Mouse (Mus musculus): ENCODE measurements around the gene Dedd. TPM values are rescaled to one million over a fixed set of nuclear protein-coding genes. Genes with fewer than 3 reads are reported as not detected.

Gene Dedd
- polyA plus RNA-seq (2015; fragmentation: Nextera tagmentation; extraction: Ambion mirVana), result 32.8 and 36.3 TPM in 2 replicates

DNA sequence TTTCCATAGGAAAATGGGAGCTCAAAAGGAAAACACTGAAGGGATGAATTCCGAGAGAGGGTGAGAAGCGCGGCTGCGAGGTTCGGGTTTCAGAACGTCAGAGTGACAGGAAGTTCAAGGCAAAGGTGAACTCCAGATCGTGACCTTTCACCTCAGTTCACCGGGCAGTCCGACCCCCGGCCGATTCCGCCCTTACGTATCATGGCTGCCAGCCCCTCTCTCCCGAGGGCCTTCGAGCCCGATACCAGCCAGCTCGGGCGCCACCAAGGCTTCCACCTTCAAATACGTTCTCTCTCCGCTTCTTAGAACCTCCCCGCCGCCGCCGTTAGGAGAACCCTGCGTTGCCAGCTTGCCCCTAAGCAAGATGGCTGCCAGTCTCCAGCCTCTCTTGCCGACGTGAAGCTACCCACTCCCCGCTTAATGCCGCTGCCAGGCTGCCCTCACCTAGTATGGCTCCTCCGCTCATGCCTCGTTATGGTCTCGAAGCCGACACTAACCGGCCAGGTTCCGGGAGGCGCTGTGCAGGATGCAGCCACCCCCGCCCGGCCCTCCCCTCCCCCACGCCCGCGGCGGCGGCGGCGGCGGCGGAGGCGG lies at the start of gene Dedd:
Gene Dedd, plus strand, starts transcription at position 307 of the 594 bp plus-strand sequence.
- Histone ChIP-seq H3K27me3 (ENCODE audit: control insufficient read depth, insufficient read depth, low read length) (no peaks in the 10 kb centered on the region), H3K9ac (ENCODE audit: low read length) (peak within 1 kb of the TSS; percentile 93), H3K4me1 (replicated peaks; ENCODE audit: control insufficient read depth, insufficient read depth) (0 out of 2 replicates have a peak, but pooled peaks cover 4% of the 10 kb centered on the region), H3K4me3 (ENCODE audit: low read depth, low read length) (peak within 1 kb of the TSS; percentile 88), H3K4me2 (replicated peaks; ENCODE audit: low read depth) (peak within 1 kb of the TSS; percentile 84), H3K27ac (replicated peaks) (peak within 1 kb of the TSS; percentile 99), H3K36me3 (ENCODE audit: control insufficient read depth, insufficient read depth, low read length) (no peaks in the 10 kb centered on the region; the same call in 1 of the 2 replicates), H3K9me3 (ENCODE audit: control insufficient read depth, low read length) (no peaks in the 10 kb centered on the region)
- DNase-seq (ENCODE audit: low spot score), result peak; percentile 94
- TF ChIP-seq EP300 (optimal IDR thresholded peaks at IDR 0.05) (no peak), CTCF (IDR thresholded peaks at IDR 0.05; ENCODE audit: low read depth) (peak; percentile 43)
- peak; percentile 95 for ATAC-seq (ENCODE audit: low FRiP score, low TSS enrichment)
- WGBS, result under 1% methylated on average over 37 of the region's 48 CpGs

DNA sequence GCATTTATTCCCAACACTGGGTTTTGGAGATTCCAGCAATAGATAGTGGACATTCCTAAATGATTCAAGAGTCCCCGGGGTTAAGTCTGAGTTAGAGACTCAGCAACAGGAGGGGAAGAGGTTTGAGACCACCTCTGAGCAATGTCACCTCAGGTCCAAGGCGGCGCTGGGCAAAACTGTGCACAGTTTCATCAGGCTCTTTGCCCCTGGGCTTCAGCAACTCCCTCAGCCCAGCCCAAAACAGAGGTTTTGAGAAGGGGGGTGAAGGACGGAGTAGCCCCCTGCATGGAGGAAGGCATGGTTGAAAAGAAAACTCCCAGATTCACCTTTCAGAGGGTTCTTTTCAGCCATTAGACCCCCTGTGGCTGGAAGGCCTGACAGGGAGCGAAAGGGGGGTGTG lies 49.2 kb upstream of the Dedd start:
- H3K9ac ChIP-seq (ENCODE audit: low read length), result peak overlapping the region; percentile 75
- ATAC-seq (ENCODE audit: low FRiP score, low TSS enrichment), result no peak
- H3K27me3 ChIP-seq (ENCODE audit: control insufficient read depth, insufficient read depth, low read length), result no peaks in the 10 kb centered on the region
- H3K4me3 ChIP-seq (ENCODE audit: low read depth, low read length), result peak overlapping the region; percentile 62; the same call in 1 of the 2 replicates
- no peak for DNase-seq (ENCODE audit: low spot score)
- H3K9me3 ChIP-seq (ENCODE audit: control insufficient read depth, low read length), result no peaks in the 10 kb centered on the region
- TF ChIP-seq CTCF (IDR thresholded peaks at IDR 0.05; ENCODE audit: low read depth) (no peak), EP300 (optimal IDR thresholded peaks at IDR 0.05) (no peak)
- no peak overlapping the region for H3K27ac ChIP-seq (replicated peaks)
- H3K36me3 ChIP-seq (ENCODE audit: control insufficient read depth, insufficient read depth, low read length), result peaks cover 27% of the 10 kb centered on the region
- H3K4me1 ChIP-seq (replicated peaks; ENCODE audit: control insufficient read depth, insufficient read depth), result 0 out of 2 replicates have a peak, but pooled peaks cover 2% of the 10 kb centered on the region
- peak overlapping the region; percentile 87 for H3K4me2 ChIP-seq (replicated peaks; ENCODE audit: low read depth)
- WGBS, result 73% methylated on average over 5 of the region's 5 CpGs

GRCm38 (mm10) chr1:171280250-171280915 lies 48.6 kb upstream of the Dedd start:
- Histone ChIP-seq H3K9ac (ENCODE audit: low read length) (peak overlapping the region; percentile 75), H3K27ac (replicated peaks) (peak overlapping the region; percentile 45; the same call in 1 of the 2 replicates), H3K4me2 (replicated peaks; ENCODE audit: low read depth) (peak overlapping the region; percentile 87), H3K36me3 (ENCODE audit: control insufficient read depth, insufficient read depth, low read length) (peaks cover 27% of the 10 kb centered on the region), H3K4me1 (replicated peaks; ENCODE audit: control insufficient read depth, insufficient read depth) (0 out of 2 replicates have a peak, but pooled peaks cover 2% of the 10 kb centered on the region), H3K9me3 (ENCODE audit: control insufficient read depth, low read length) (no peaks in the 10 kb centered on the region), H3K4me3 (ENCODE audit: low read depth, low read length) (peak overlapping the region; percentile 62), H3K27me3 (ENCODE audit: control insufficient read depth, insufficient read depth, low read length) (no peaks in the 10 kb centered on the region)
- TF ChIP-seq EP300 (optimal IDR thresholded peaks at IDR 0.05), result no peak
- TF ChIP-seq CTCF (IDR thresholded peaks at IDR 0.05; ENCODE audit: low read depth), result no peak
- under 1% methylated on average over 25 of the region's 25 CpGs for WGBS
- DNase-seq (ENCODE audit: low spot score) (no peak), ATAC-seq (ENCODE audit: low FRiP score, low TSS enrichment) (no peak; the same call in 1 of the 2 replicates)

- 0% methylated on average over 26 of the region's 26 CpGs for WGBS
- peak; percentile 98 for ATAC-seq (ENCODE audit: low FRiP score, low TSS enrichment)
- peak; percentile 91 for DNase-seq (ENCODE audit: low spot score)
- H3K36me3 ChIP-seq (ENCODE audit: control insufficient read depth, insufficient read depth, low read length), result peaks cover 26% of the 10 kb centered on the region
- H3K9ac ChIP-seq (ENCODE audit: low read length), result peak within 1 kb of the TSS; percentile 75
- no peaks in the 10 kb centered on the region for H3K9me3 ChIP-seq (ENCODE audit: control insufficient read depth, low read length)
- H3K27ac ChIP-seq (replicated peaks), result peak within 1 kb of the TSS; percentile 93
- peak within 1 kb of the TSS; percentile 62 for H3K4me3 ChIP-seq (ENCODE audit: low read depth, low read length)
- H3K27me3 ChIP-seq (ENCODE audit: control insufficient read depth, insufficient read depth, low read length), result no peaks in the 10 kb centered on the region
- peak within 1 kb of the TSS; percentile 87 for H3K4me2 ChIP-seq (replicated peaks; ENCODE audit: low read depth)
- TF ChIP-seq EP300 (optimal IDR thresholded peaks at IDR 0.05) (peak; percentile 63), CTCF (IDR thresholded peaks at IDR 0.05; ENCODE audit: low read depth) (no peak)
- H3K4me1 ChIP-seq (replicated peaks; ENCODE audit: control insufficient read depth, insufficient read depth), result 0 out of 2 replicates have a peak, but pooled peaks cover 2% of the 10 kb centered on the region
Observed at GRCm38 (mm10) chr1:171280916-171281527, 47.9 kb upstream of the Dedd start, which contains the start of gene Ppox. TSS of gene Ppox (minus strand) at chr1:171281186.

GRCm38 (mm10) chr1:171281528-171281923 lies 47.4 kb upstream of the Dedd start:
- WGBS, result 0% methylated on average over 10 of the region's 10 CpGs
- peak overlapping the region; percentile 93 for H3K27ac ChIP-seq (replicated peaks)
- H3K4me1 ChIP-seq (replicated peaks; ENCODE audit: control insufficient read depth, insufficient read depth), result peaks cover 2% of the 10 kb centered on the region; the same call in 1 of the 2 replicates
- peak overlapping the region; percentile 72 for H3K9ac ChIP-seq (ENCODE audit: low read length)
- H3K9me3 ChIP-seq (ENCODE audit: control insufficient read depth, low read length), result no peaks in the 10 kb centered on the region
- H3K4me3 ChIP-seq (ENCODE audit: low read depth, low read length), result peak overlapping the region; percentile 62
- H3K27me3 ChIP-seq (ENCODE audit: control insufficient read depth, insufficient read depth, low read length), result no peaks in the 10 kb centered on the region
- H3K36me3 ChIP-seq (ENCODE audit: control insufficient read depth, insufficient read depth, low read length), result peaks cover 21% of the 10 kb centered on the region; the same call in 1 of the 2 replicates
- DNase-seq (ENCODE audit: low spot score) (peak; percentile 81), ATAC-seq (ENCODE audit: low FRiP score, low TSS enrichment) (peak; percentile 55)
- TF ChIP-seq EP300 (optimal IDR thresholded peaks at IDR 0.05) (no peak), CTCF (IDR thresholded peaks at IDR 0.05; ENCODE audit: low read depth) (peak; percentile 87)
- peak overlapping the region; percentile 77 for H3K4me2 ChIP-seq (replicated peaks; ENCODE audit: low read depth)
